Mouse (Mus musculus) ES-E14 (cell line): Measurements from ENCODE around the gene Lyrm2. TPM values are rescaled to one million over a fixed set of nuclear protein-coding genes. Genes with fewer than 3 reads are reported as not detected.
A peak's percentile ranks its signal among the peaks of the same experiment; 100 is the strongest.

Source experiments
- DNase-seq: peaks from one replicate; pipeline ENCODE4 v3.0.0-alpha.2; 2013; ENCODE audit warnings: low read depth, low spot score
- H3K27ac ChIP-seq: 2 replicates; pipeline ENCODE4 v1.5.1; 2012; ENCODE audit warnings: low read depth, mild to moderate bottlenecking, low read length, moderate library complexity, mixed read lengths; ENCODE audit not compliant: poor library complexity, insufficient read depth, severe bottlenecking
- H3K36me3 ChIP-seq: 2 replicates; pipeline ENCODE4 v1.6.1; 2012; ENCODE audit warnings: mild to moderate bottlenecking, low read length, moderate library complexity, mixed read lengths; ENCODE audit not compliant: control insufficient read depth, poor library complexity, insufficient read depth, severe bottlenecking
- H3K4me1 ChIP-seq, 2 experiments: fragments of 150-350 bp in 1 of 2; sonication (generic) in 1 of 2; 2 replicates each; pipeline ENCODE4 v1.6.1; 2012; ENCODE audit warnings: low read length in 2 of 2, mild to moderate bottlenecking in 1 of 2, mixed read lengths in 1 of 2; ENCODE audit not compliant: control insufficient read depth in 2 of 2, insufficient read depth in 2 of 2, poor library complexity in 1 of 2
- H3K4me3 ChIP-seq, 2 experiments: fragments of 150-350 bp in 1 of 2; sonication (generic) in 1 of 2; 2 replicates each; pipeline ENCODE4 v1.5.1; 2012; ENCODE audit warnings: low read length in 2 of 2, low read depth in 1 of 2, mild to moderate bottlenecking in 1 of 2, mixed read lengths in 1 of 2; ENCODE audit not compliant: insufficient read depth in 1 of 2, poor library complexity in 1 of 2, severe bottlenecking in 1 of 2
- H3K9ac ChIP-seq: 2 replicates; pipeline ENCODE4 v1.6.1; 2012; ENCODE audit warnings: low read depth, mild to moderate bottlenecking, low read length, mixed read lengths; ENCODE audit not compliant: poor library complexity, insufficient read depth, severe bottlenecking
- H3K9me3 ChIP-seq: fragments of 150-350 bp; sonication (generic); 2 replicates; pipeline ENCODE4 v1.6.1; 2012; ENCODE audit warnings: low read depth, mild to moderate bottlenecking, low read length; ENCODE audit not compliant: control insufficient read depth, insufficient read depth
- CHD2 ChIP-seq: IDR thresholded peaks from 2 replicates; pipeline ENCODE4 v1.6.1; 2014; ENCODE audit warnings: mild to moderate bottlenecking, low read depth, low read length, inconsistent platforms
- HCFC1 ChIP-seq: IDR thresholded peaks from 2 replicates; pipeline ENCODE4 v1.6.1; 2012; ENCODE audit warnings: low read length, inconsistent platforms, borderline replicate concordance; ENCODE audit not compliant: insufficient read depth
- MAFK ChIP-seq: IDR thresholded peaks from 2 replicates; pipeline ENCODE4 v1.6.1; 2014; ENCODE audit warnings: mild to moderate bottlenecking, low read depth, low read length, inconsistent platforms; ENCODE audit not compliant: insufficient read depth
- ZC3H11A ChIP-seq: IDR thresholded peaks from 2 replicates; pipeline ENCODE4 v1.6.1; 2012; ENCODE audit warnings: low read depth, mild to moderate bottlenecking, inconsistent platforms, low read length, borderline replicate concordance
- ZNF384 ChIP-seq: IDR thresholded peaks from 2 replicates; pipeline ENCODE4 v1.6.1; 2012; ENCODE audit warnings: low read depth, low read length, inconsistent platforms
- in situ Hi-C, 2 experiments: fragments of 600-800 bp; cut with MboI; formaldehyde crosslinking; loops; one replicate each; pipeline ENCODE4 v1.15.1; 2025; ENCODE audit warnings: low sequenced_read_pairs in 2 of 2, inconsistent platforms in 1 of 2; ENCODE audit not compliant: unreplicated experiment in 2 of 2
- total RNA-seq: library from RNA; depleted of rRNA; stranded (reverse); fragments of 300-350 nt; gene quantifications from 2 replicates; pipeline ENCODE4 v1.2.3, GENCODE M21; 2012; rRNA removed

Lyrm2 gene
- 18.0 and 24.2 TPM in 2 replicates for total RNA-seq

GRCm38 (mm10) chr4:32799966-32800576 lies at the start of gene Lyrm2:
Lyrm2 (plus strand) TSS chr4:32800253.
- Histone ChIP-seq H3K27ac (peak within 1 kb of the TSS; percentile 74), H3K9me3 (no peaks in the 10 kb centered on the region), H3K9ac (peak within 1 kb of the TSS; percentile 73), H3K36me3 (no peaks in the 10 kb centered on the region), H3K4me1 (no peaks in the 10 kb centered on the region), H3K4me3 (peak within 1 kb of the TSS; percentile 73 to 93)
- TF ChIP-seq ZNF384 (no peak), CHD2 (0 out of 2 replicates have a peak, but pooled peaks have one; percentile 40), MAFK (no peak), ZC3H11A (no peak), HCFC1 (peak; percentile 74; the same call in 1 of the 2 replicates)
- in situ Hi-C loops = loop anchor here in 1 of 2 experiments (25.0 kb wide), 1 partner anchor 112 kb away; no protein-coding TSS in a partner anchor
- peak; percentile 63 for DNase-seq

GRCm38 (mm10) chr4:32750711-32751110 lies 49.3 kb upstream of the Lyrm2 start:
- in situ Hi-C loops = loop anchor here in 1 of 2 experiments (5.0 kb wide), 1 partner anchor 38 kb away; no protein-coding TSS in a partner anchor
- Histone ChIP-seq H3K27ac (no peak overlapping the region), H3K4me3 (no peak overlapping the region), H3K36me3 (peaks cover 68% of the 10 kb centered on the region), H3K4me1 (no peaks in the 10 kb centered on the region), H3K9ac (no peak overlapping the region), H3K9me3 (no peaks in the 10 kb centered on the region)
- TF ChIP-seq ZNF384 (no peak), CHD2 (no peak), ZC3H11A (no peak), MAFK (no peak), HCFC1 (no peak)
- no peak for DNase-seq

- Histone ChIP-seq H3K4me3 (no peak overlapping the region), H3K27ac (no peak overlapping the region), H3K9ac (no peak overlapping the region), H3K36me3 (peaks cover 51% of the 10 kb centered on the region), H3K4me1 (no peaks in the 10 kb centered on the region), H3K9me3 (no peaks in the 10 kb centered on the region)
- no peak for DNase-seq
- TF ChIP-seq HCFC1 (no peak), CHD2 (no peak), ZNF384 (no peak), ZC3H11A (no peak), MAFK (no peak)
- in situ Hi-C loops = no loop called here
Measured at GRCm38 (mm10) chr4:32757430-32757829, 42.6 kb upstream of the Lyrm2 start.

- DNase-seq = no peak
- Histone ChIP-seq H3K36me3 (peaks cover 32% of the 10 kb centered on the region), H3K27ac (no peak overlapping the region), H3K4me1 (no peaks in the 10 kb centered on the region), H3K9me3 (no peaks in the 10 kb centered on the region), H3K9ac (no peak overlapping the region), H3K4me3 (no peak overlapping the region)
- TF ChIP-seq ZC3H11A (no peak), HCFC1 (no peak), MAFK (no peak), ZNF384 (no peak), CHD2 (no peak)
- in situ Hi-C loops = no loop called here
Measured at GRCm38 (mm10) chr4:32767471-32767870, 32.6 kb upstream of the Lyrm2 start.
